Mouse (Mus musculus) liver (tissue): ENCODE data around the gene Tmeff1.

Experiments
- DNase-seq: peaks from one replicate; pipeline ENCODE4 v3.0.0-alpha.2; 2020; ENCODE audit warnings: mixed read lengths

The Tmeff1 gene

GRCm38 (mm10) chr4:48584421-48585240, at the start of gene Tmeff1:
Tmeff1 (plus strand) TSS chr4:48585174.
- DNase-seq: peak; percentile 45

DNA sequence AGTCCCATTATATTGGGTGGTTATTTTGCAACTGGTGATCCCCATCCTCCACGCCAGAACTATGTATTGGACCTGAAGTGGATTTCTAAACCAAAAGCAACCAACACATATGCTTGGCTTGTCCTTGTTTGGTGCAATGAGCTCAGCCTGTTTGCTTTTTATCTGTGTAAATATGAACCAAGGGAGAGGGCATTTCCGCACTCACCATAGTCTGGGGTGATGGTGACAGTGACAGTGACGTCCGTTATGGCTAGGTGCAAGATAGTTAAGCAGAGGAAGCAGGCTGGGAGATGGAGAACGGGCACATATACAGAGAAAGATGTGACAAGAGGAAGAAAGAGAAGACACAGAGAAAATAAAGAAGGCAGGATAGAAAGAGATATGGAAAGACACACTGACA, 48.7 kb upstream of the Tmeff1 start:
- DNase-seq: no peak

- DNase-seq: no peak
Observed at GRCm38 (mm10) chr4:48537024-48537423, 48.0 kb upstream of the Tmeff1 start.

- DNase-seq: no peak
Observed at GRCm38 (mm10) chr4:48538581-48538980, 46.4 kb upstream of the Tmeff1 start.

DNA sequence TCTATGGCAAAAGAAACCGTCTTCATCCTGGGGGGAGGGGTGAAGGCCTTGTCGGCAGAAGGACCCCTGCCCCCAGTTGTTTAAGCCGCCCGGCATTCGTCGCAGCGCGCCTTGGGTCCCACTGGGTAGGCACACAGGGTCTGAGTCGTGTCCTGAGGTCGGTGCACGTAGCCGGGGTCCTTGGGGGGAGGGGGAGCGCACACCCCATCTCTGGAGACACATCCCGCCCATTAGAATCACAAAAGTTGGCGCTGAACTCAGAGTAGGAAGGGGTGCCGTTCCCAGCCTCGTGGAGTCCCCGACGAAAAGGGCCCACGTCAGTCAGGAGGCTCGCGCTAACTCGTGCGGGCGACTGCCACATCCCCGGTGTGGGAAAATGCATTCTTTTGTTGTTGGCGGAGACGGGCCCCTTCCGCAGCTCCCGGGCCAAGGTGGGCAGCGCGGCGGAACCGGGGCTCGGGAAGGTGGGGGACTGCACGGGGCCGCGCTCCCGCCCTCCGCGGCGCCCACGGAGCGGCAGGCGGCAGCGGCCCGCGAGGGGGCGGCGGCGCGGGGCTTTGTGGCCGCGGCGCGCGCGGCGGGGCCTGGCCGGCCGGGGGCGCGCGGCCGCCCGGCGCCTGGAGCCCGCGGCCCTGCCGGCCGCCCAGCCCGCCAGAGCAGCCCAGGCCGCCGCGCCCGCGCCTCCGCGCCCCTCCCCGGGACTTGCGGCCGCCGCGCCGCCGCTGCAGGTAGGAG, 45.0 kb upstream of the Tmeff1 start, which contains the start of gene Msantd3:
Gene Msantd3, plus strand, starts transcription at position 95 of the 735 bp plus-strand sequence.
- DNase-seq: peak; percentile 17

DNA sequence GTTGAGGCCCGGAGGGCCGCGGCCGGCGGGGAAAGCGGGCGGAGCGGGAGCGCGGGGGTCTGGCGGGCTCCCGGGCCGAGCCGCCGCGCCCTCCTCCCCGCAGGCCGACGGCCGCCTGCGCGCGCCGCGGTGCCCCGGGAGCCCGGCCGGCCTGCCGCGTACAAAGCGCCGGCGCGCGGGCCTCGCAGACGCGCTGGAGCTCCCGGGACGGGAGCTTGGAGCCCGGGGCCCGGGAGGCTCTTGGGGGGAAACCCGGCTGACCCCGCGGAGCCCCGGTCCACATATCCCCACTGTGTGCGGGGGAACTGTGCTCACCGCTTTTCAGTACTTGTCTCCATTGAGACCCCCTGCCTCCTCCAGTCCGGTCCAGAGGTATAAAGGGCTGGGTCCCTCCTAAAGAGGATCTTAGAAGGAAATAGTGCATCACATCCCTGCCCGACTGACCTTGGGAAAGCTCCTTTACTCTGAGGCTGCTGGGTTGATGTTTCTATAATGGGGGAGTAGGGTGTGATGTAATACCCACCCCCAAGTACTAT, 44.3 kb upstream of the Tmeff1 start:
- DNase-seq: no peak

GRCm38 (mm10) chr4:48541526-48542250, 43.3 kb upstream of the Tmeff1 start:
- DNase-seq: no peak

- DNase-seq: no peak
Observed at GRCm38 (mm10) chr4:48542351-48542750, 42.6 kb upstream of the Tmeff1 start.

- no peak for DNase-seq
Observed at GRCm38 (mm10) chr4:48543071-48543865, 41.7 kb upstream of the Tmeff1 start.

DNA sequence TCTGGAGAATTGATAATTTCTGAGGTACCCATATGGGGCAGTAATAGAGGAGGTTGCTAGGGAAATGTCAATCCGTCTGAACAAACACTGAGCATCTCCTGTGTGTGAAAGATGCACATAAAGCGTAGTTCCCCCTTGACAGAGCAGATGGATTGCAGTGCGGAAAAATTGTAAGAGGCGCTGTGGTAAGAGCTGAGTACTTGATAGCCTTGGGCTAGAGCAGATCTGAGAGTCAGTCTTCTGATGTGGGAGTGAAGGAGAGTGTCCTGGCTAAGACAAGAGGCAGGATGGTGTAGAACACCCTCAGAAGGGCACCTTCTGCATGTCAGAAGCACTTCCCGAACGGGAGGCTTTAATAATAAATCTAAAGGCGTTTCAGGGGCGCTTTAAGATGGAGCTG, 40.8 kb upstream of the Tmeff1 start:
- no peak for DNase-seq

- peak; percentile 20 for DNase-seq
Observed at GRCm38 (mm10) chr4:48545966-48546365, 39.0 kb upstream of the Tmeff1 start.

DNA sequence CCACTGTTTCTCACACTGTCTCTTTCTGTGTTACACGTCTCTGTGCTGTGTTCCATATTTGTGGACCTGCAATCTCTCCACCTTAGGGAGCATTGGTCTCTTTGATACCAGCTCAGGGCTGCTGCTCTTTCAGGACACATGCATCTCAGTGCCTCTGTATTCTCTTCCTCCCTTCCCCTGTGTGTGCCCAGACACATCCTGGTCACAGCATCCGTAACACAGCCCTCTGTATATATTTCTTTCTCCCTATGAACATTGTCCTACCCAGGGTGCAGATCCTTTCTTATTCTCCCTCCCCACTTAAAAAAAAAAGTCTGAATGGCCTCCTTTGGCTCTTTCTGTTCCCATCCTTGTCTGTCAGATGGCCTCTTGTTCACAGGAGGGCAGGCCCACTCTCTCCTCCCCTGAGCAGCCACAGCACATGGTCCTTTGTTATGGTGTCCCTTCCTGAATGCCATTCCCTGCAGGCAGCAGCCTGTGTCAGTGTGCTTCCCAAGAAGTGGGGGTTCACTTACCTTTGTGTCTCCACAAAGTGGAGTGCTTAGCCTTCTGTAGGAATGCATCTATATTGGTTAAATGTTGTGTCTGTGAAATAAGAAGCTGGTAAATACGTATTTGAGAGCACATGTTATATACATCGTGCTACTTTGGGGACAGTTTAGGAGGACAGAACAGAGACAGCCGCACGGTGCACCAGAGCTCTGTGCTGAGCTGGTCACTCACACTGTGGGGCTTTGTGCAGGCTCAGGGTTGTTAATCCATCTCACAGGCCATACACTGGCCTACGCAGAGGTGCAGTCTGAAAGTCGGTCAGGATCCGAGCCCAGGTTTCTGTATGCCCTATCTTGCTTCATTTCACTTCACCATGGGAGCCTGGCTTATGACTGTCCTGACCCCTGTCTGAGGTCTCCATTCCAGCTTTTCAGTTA, 38.1 kb upstream of the Tmeff1 start:
- DNase-seq: no peak

GRCm38 (mm10) chr4:48548393-48549045, 36.5 kb upstream of the Tmeff1 start:
- DNase-seq: no peak

DNA sequence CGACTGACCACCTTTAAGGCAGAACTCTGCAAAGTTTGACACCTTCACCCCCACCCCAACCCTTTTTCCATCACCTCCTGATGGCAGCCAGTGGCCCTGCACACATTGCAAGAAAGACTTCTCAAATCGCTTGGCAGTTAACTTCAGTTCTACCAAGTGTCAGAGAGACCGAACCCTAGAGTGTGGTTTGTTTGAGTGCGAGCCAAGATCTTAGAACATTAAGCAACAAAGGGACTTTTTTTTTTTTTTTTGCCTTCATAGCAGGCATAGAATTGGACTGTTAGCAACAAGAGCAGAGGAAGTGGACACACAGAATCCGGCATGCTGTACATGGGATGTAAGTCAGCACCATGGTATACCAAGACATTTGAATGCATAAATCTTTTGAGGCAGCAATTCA, 35.3 kb upstream of the Tmeff1 start:
- no peak for DNase-seq

DNA sequence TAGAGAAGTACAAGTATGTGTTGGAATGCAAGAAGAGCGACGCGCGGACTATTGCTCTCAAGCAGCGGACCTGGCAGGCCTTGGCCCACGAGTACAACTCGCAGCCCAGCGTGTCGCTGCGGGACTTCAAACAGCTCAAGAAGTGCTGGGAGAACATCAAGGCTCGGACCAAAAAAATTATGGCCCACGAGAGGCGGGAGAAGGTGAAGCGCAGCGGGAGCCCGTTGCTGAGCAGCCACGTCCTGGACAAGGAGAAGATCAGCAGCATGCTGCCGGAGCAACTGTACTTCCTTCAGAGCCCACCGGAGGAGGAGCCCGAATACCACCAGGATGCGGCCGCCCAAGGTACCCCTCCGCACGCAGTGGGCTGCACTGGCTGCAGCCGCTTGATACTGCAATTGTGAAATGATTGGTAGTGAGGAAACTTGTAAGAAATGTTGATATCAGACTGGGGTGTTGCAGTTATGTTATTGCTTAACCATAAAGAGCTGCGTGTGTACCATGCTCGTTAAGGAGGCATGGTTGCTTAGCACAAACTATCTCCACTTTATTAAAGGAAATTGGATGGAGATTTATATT, 32.4 kb upstream of the Tmeff1 start:
- DNase-seq: no peak

DNA sequence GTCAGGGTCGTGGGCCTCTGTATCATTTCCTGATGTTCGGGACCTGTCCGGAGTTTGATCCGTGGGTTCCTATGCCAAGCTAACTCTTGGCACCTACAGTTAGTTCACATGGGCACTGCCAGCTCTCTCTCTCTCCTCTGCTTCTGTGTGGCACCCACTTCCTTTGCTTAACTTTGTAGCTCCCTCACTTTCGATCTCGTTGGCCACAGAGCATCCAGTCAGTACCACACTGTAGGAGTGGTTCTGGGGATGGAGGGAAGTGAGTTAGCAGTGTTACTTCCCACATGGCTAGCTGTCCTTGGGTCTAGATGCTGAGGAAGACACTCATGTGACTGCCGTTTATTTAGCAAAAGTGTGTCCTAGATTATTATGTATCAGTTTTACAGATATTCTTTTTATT, 30.8 kb upstream of the Tmeff1 start:
- DNase-seq: no peak

DNA sequence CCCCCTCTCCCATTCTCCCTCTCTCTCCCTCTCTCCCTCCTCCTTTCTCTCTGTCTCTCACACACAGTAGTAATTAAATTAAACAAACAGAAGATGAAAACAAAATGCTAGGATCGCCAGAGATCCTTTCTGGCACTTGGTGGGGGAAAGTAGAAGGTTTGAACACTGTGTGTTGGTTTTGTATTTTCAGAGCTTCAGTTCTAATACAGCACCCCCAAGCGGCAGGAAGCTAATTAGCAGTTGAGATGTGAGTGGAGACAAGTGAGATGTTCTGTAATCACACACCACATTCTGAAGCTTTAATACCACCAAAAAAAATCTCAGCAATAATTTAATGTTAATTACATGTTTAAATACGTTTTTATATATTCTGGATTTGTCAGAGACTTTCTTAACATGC, 29.2 kb upstream of the Tmeff1 start:
- peak; percentile 29 for DNase-seq

- no peak for DNase-seq
Observed at GRCm38 (mm10) chr4:48559652-48560051, 25.3 kb upstream of the Tmeff1 start.

DNA sequence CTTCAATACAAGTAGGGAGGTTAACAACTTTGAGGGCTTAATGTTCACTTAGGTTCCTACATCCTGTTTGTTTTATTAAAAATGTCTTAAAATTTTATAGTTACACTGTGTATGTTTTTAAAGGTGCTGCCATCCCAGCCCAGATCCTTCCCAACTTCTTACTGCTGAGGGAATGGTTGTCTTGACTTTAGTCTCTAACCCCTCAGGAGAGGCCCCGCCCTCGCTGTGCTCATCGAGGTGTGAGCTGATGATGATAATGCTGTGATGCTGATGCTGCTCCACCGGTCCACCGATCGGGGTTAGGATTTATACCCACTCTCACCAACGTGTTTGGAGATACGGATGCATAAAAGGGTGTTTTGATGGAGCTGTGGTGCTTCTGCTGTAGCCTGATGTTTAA, 23.1 kb upstream of the Tmeff1 start:
- DNase-seq: no peak

DNA sequence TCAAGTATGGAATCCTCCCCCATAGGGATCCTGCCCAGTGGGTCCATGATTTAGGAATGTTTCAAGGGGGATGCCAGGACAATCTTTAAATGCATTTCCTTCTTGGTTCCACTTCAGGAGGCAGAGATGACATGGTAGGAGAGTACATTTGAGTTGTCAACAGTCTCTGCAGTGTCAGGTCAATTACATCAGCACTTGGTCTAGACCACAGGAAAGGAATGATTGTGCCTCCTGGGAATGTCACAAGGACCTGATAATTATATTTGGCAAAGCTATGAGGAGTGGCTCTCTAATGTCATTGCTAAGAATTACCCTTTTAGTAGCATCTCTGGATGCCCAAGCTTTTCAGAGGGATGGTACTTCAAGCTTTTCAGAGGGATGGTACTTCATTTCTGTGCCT, 20.0 kb upstream of the Tmeff1 start:
- DNase-seq: no peak
